Mouse (Mus musculus) CD4-positive, CD25-positive, alpha-beta regulatory T cell, adult 4 months (primary cell): ENCODE measurements around the gene Kcnj15. TPM values are rescaled to one million over a fixed set of nuclear protein-coding genes. Genes with fewer than 3 reads are reported as not detected.

Experiments
- ATAC-seq: one replicate; pipeline ENCODE4 v1.8.0; 2017
- polyA plus RNA-seq, 2 experiments: library from polyadenylated mRNA; unstranded; fragments of 100-300 nt; shearing (Covaris generic); gene quantifications; one replicate each; pipeline ENCODE4 v1.2.1; 2017

Kcnj15 gene
- polyA plus RNA-seq, 2 experiments from 2014 or later: 1.3 to 1.6 TPM

GRCm38 (mm10) chr16:95297651-95298050 lies 40.3 kb downstream of the Kcnj15 start:
- ATAC-seq: peak; percentile 58

- no peak for ATAC-seq
These were observed 44.3 kb downstream of the Kcnj15 start for GRCm38 (mm10) chr16:95301667-95302066.

GRCm38 (mm10) chr16:95303676-95304075 lies 46.3 kb downstream of the Kcnj15 start:
- peak; percentile 85 for ATAC-seq

- ATAC-seq: no peak
These were observed 50.5 kb downstream of the Kcnj15 start for GRCm38 (mm10) chr16:95307823-95308360.

GRCm38 (mm10) chr16:95321945-95322625 lies 64.7 kb downstream of the Kcnj15 start:
- no peak for ATAC-seq

GRCm38 (mm10) chr16:95332159-95332558 lies 74.8 kb downstream of the Kcnj15 start:
- ATAC-seq: no peak

GRCm38 (mm10) chr16:95340885-95341791 lies 83.8 kb downstream of the Kcnj15 start:
- peak; percentile 93 for ATAC-seq

- peak; percentile 70 for ATAC-seq
These were observed 84.7 kb downstream of the Kcnj15 start for GRCm38 (mm10) chr16:95342030-95342429.

GRCm38 (mm10) chr16:95344961-95345360 lies 87.6 kb downstream of the Kcnj15 start:
- no peak for ATAC-seq

- ATAC-seq: peak; percentile 30
These were observed 88.5 kb downstream of the Kcnj15 start for GRCm38 (mm10) chr16:95345882-95346281.

- ATAC-seq: no peak
These were observed 89.8 kb downstream of the Kcnj15 start for GRCm38 (mm10) chr16:95347202-95347601.

- ATAC-seq: peak; percentile 48
These were observed 91.2 kb downstream of the Kcnj15 start for GRCm38 (mm10) chr16:95348555-95348954.

GRCm38 (mm10) chr16:95349344-95349743 lies 92.0 kb downstream of the Kcnj15 start:
- ATAC-seq: no peak

GRCm38 (mm10) chr16:95349745-95350144 lies 92.4 kb downstream of the Kcnj15 start:
- ATAC-seq: no peak
